Mouse (Mus musculus): ENCODE measurements around the gene Twnk. TPM values are rescaled to one million over a fixed set of nuclear protein-coding genes. Genes with fewer than 3 reads are reported as not detected.
"Not testable (repeated sequence)": the region's sequence is repeated elsewhere in the genome, so short reads cannot be mapped to it uniquely, and the experiment has no call there.

Twnk gene
- total RNA-seq, 2 experiments from 2014 or later = 26.2 to 29.5 TPM

DNA sequence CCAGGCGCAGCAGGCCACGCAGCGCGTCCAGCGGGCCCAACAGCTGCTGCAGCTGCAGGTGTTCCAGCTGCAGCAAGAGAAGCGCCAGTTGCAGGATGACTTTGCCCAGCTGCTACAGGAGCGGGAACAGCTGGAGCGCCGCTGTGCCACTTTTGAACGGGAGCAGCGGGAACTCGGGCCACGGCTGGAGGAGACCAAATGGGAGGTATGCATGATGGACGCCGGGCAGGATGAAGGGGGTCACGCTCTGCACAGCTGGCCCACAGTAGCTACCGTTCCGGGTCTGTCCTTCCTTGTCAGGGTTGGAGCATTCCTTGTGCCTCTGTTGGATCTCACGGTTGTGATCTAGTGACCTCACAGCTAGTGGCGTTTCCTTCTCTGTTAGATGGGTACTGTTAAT, 19.3 kb downstream of the Twnk start:
- peak; percentile 5 for DNase-seq

DNA sequence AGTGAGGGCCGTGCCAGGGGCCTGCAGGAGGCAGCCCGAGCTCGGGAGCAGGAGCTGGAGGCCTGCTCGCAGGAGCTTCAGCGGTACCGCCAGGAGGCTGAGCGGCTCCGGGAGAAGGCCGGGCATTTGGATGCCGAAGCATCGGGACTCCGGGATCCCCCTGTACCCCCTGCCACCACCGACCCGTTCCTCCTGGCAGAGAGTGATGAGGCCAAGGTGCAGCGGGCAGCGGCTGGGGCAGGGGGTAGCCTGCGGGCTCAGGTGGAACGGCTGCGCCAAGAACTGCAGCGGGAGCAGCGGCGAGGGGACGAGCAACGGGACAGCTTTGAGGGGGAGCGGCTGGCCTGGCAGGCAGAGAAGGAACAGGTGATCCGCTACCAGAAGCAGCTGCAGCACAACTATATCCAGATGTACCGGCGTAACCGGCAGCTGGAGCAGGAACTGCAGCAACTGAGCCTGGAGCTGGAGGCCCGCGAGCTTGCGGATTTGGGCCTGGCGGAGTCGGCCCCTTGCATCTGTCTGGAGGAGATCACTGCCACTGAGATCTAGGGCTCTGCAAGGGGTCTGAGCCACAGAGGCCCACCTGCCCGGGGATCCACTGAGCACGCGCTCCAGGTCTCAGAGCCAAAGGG, 20.6 kb downstream of the Twnk start:
- peak; percentile 3 for DNase-seq

DNA sequence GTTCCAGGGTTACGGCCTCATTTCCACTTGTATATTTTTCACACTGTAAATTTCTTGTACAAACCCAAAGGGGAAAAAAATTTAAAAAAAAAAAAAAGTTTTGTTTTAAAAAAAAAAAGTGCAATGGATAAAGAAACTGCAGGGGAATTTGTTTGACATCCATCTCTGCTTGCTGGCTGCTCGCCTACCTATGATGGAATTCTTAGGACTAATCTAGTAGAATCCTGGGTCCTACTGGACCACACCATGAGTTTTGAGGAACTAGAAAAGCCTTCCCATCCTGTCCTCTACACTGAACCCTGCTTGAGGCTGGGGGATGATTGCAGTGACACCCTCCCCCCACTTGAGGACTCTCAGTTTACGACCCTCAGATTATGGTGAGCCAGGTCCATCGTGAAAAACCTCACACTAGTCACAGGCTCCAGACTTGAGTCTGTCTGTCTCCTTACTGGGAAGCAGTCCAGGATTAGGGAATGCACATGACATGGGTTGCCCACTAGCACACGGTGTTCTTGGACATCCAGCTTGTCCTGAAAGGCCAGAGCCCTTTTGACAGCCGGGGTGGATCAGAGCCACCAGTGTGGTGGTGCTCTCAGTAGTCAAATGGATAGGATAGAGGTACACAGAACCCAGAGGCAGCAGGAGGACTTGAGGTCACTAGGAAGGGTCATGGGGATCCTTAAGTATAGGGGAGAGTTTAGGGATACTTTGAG, 21.7 kb downstream of the Twnk start:
- DNase-seq = peak; percentile 6

DNA sequence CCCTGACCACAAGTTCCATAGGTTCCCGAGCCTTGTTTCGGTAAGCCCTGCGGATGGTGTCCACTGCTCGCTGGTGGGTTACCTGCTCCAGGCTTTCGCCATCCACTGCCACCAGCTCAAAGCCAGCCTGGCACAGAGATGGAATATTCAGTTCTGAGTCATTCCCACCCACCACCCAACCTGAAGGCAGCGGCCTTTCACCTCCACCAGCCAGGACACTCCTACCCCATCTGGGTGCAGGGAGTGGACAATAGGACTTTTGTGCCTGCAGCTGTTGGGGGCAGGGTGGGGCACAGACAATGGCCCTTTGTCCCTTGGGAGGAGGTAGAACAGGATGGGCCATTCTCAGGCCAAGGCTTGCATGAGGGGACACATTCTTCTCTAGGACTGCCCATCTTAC, 22.4 kb downstream of the Twnk start:
- DNase-seq = no peak

DNA sequence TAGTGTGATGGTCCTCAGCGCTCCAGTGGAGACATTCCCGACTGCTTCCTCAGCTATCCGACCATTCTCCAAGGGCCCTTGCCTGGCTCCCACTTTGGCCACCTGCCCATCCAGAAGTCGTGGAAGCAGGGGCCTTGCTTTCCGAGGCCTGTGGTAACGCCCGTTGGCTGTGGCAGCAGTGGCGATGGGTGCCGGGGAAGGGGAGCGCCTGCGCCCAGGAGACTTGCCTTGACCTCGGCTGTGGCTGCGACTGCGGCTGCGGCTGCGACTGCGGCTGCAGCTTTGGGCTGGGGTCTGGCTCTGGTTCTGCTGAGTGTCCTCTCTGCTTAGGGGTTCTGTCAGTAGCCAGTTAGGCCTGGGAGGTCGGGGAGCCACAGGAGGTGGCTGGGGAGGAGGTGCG, 23.3 kb downstream of the Twnk start:
- no peak for DNase-seq

DNA sequence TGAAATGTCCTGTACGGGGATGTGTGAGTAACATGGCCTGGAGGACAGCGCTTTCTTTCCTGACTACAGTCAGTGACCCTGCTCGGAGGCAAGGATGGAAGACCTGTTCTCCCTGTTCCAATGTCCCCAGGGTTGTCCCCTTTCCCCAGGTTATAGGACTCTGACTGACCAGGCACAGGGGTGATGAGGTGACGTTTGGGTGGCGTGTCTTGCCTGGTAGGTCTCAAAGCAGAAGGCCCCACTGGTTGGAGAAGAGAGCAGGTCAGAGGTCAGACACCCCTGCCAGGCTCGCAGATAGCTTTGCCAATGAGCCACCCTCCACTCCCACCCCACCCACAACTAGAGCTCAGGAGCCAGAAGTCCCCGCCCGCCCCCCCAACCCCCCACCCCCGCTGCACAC, 24.1 kb downstream of the Twnk start:
- no peak for DNase-seq

DNA sequence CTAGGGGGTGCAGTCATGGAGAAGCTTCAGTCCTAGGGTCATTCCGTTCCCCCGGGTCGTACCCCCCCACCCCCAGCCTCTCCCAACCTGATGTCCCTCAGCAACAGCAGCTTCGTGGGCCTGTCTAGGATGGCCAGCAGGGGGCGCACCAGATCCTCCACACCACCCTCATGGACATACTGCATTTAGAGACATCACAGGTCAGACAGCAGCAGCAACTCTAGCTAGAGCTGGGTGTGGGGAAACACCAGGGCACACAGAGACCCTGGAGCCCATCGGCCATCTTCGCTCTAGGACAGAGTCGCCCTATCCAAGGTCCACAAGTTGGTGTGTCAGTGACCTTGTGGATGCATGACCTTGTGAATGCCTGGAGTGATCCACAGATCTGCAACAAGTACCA, 24.6 kb downstream of the Twnk start:
- DNase-seq = peak; percentile 80

DNA sequence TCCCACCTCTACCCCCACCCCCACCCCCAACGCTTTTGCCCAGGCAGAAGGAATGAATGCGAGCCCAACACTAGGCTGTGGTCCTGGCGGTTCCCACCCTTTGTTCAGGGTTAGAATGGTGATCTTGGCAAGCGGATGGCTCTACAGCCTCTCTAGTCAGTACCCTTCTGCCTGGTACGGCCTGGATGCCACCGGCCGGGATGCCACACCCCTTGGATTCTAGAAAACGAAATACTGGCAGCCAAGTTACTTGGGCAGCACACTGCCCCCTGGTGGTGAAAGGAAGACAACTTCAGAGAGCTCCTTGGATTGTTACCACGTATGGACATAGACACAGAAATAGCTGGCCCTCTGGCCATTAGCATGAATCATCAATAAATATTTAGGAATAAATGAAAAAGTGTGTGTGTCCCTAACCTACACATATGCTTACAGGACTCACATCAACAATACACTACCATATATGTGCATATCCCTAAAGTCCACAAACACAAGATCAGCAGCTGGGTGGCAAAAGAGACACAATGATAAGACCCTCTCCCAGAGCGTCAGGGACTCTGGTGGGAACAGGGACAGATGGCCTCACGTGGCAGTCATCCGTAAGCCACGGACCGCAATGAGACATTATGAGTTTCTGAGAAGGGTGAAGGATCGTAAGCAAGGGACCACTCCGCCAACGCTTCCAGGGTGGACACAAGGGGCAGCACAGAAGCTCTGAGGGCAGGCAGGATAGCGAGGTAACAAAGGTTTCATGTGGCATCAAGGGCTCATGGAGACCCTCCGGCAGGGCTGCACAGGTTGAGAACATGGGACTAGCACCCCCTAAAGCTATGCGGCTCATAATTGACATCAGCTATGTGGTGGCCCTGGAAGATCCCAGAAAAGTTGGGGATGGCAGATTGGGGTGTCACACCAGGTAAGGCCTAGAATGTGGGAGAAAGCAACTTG, 25.6 kb downstream of the Twnk start:
- DNase-seq = peak; percentile 89

DNA sequence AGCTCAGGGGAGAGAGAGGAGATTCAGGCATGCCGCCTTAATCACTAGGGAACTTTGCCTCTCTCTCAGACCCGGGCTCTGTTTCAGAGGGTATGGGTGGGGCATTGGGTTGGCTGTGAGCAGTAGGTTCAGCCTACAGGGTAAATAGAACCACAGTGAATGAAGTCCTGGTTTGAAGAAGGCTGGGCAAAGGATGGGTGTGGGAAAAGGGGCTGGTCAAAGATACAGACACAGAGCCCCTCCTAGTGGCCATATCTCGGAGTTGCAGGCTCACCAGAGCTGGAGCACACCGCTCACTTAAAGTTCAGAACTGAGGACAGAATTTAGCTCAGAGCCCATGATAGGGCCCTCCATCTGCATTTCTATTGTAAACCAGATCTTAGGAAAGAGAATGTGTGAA, 26.3 kb downstream of the Twnk start:
- peak; percentile 85 for DNase-seq

DNA sequence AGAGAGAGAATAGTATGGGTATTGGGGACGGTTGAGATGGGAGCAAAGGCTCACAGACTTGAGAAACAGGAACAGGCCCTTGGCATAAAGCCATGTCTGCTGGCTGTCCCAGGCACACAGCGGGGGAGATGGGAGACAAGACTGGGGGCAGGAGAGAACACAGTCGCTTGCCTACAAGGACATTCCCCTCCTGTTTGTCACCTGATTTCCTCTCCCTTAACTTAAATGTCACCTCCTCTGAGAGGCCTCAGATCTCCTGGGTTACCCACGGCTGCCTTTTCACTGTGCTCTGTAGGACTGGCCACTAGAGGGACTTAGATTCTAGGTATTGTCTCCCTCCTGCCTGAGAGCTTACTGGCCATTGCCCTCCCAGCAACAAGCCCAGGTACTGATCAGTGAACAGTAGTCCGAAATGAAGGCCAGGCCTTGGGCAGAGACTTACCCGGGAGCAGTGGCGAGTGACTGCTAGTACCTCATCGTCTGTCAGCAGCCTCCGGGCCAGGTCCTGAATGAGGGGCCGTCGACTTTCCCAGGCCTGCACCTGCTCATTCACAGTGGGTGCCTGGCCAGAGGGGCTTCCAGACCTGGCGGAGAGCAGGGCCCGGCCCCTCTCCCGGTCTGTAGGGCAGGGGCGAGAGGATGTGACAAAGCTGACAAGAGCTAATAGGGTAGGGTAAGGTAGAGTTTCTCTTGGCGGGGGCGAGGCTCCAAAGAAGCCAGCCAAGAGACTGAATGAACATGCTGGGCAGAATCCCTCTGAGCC, 27.3 kb downstream of the Twnk start:
- peak; percentile 49 for DNase-seq

DNA sequence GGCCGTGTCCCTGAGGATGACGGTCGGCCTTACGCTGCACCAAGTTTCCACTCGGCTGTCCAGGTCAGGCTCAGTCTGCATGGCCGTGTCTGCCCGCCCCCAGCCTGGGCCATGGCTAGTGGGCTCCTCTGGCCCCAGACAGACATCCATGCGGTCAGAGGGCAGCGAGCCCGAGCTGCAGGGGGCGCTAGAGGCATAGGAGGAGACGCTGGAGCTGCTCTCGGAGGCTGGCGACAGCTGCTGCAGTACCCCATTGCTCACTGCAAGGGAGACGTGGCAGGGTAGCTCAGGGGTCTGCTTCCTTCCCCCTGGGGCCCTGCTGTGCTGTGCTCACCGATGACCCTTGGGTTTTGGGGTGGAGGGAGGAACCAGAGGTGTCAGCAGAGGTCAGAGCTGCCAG, 31.4 kb downstream of the Twnk start:
- peak; percentile 85 for DNase-seq

DNA sequence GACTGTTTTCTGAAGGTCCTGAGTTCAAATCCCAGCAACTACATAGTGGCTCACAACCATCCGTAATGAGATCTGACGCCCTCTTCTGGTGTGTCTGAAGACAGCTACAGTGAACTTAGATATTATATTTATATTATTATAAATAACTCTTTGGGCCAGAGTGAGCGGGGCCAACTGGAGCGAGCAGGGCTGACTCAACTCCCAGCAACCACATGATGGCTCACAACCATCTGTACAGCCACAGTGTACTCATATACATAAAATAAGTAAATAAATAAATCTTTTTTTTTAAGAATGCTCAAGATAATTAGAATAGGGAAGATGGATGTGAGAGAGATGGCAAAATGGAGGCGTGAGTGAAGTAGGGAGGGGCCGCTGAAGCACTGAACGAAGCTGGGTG, 32.7 kb downstream of the Twnk start:
- not testable (repeated sequence) for DNase-seq

DNA sequence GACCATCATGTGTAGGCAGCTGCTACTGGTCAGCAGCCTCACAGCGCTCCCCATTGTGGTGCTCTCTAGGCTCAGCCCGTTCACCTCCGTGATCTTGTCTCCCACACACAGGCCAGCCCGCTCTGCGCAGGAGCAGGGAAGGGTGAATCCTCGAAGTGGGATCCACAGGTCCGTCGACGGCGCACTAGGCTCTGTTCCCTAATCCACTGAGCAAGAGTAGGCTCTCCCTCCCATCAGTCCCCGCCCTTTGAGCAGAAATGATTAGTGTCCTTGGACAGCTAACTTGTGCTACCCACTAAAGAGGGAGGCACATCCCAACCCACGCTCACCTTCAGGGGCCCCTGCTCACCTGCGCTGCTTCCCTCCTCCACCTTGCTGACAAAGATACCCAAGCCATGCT, 34.8 kb downstream of the Twnk start:
- DNase-seq = no peak

DNA sequence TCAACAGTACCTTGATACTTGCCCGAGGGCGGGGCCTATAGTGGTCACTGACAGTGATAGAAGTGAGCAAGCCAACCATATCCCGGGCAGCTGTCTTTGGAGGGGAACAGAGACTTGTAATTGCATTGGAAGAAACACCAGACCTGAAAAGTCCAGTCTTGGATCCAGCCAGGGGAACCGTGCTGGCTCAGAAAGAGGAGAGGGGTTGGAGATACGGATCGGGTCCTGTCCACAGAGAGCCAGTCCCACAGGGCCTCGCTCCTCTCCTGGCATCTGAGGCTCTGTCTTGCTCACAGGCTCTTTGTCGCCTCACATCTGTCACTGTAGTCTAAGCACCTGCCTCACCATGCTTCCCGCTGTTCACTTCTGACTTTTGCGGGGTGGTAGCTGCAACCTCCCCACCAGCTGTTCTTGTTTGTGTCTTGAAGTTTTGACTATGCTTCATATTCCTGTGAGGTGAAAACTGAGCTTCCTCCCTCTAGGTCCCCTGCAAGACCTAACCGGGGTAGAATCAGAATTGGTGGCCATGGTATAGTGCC, 39.0 kb downstream of the Twnk start:
- DNase-seq = no peak

DNA sequence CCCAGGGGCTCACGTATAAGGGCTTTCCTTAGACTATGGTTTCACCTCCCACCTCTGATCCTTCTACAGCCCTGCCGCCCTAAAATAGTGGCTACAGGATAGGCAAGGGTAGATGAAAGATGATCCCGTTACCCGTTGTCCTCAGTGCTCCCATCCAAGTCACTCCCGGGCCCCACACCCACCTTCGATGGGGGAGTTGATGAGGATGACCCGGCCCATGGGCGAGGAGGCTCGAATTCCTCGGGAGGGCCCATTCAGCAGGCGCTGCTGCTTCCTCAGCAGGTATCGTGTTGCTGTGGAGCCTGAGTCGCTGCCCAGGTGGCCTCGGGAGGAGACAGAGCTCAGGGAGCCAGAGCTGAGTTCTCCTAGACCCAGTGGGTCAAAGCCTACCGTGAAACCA, 39.8 kb downstream of the Twnk start:
- DNase-seq = no peak

DNA sequence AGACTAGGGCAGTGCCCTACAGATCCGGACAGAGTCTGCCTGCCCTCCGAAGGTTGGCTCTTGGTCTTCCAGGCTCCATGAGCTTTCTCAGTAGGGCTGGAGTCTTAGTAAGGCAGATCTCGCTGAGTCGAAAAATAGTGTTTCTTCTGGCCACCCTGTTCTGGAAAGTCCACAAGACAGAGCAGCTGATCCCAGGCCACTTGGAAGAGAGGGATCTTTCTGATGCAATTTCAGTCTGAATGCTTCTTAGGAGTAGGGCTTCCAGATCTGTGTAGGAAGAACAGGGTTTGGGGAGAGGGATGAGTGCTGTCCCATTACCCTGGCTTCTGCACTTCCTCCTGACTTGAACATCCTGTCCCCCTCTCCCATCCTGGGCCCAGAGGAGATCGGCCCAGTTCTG, 40.2 kb downstream of the Twnk start, which contains the start of gene Pdzd7:
Gene Pdzd7 (minus strand): TSS at position 67 of the 400 bp plus-strand sequence.
- DNase-seq = no peak

DNA sequence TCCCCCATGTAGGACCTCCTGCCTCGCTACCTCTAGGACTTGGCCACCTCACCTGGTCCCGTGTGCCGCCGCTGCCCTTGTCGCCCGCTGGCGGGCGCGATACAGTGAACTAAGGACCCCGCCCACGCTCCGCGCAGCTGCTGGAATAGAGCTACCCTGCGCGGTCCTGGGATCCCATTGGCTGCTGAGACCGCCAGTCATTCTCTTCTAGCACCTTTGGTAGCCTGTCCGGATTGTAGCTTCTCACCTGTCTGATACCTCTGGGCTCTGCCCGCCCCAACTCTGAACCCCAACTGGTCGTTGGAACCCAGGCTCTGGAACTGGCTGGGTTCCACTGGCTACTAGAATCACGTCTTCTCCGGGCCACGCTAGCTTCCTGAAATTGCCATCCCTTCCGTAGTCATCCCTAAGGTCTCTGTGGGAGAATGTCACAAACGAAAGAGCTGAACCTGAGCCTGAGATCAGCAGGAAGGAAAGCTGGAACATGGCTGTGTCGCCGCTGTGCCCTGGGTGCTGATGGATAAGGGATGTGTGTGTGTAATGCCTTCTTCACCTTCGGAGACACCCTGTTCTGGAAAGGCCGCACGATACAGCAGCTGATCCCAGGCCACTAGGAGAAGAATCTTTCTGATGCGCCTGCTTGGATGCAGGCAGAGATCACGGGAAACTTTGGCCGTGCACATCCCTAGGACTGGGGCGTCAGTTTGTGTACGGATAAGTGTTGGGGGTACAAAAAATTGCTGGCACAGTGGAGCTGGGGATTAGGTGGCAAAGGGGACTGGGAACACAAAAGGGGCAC, 41.3 kb downstream of the Twnk start:
- DNase-seq = peak; percentile 87

DNA sequence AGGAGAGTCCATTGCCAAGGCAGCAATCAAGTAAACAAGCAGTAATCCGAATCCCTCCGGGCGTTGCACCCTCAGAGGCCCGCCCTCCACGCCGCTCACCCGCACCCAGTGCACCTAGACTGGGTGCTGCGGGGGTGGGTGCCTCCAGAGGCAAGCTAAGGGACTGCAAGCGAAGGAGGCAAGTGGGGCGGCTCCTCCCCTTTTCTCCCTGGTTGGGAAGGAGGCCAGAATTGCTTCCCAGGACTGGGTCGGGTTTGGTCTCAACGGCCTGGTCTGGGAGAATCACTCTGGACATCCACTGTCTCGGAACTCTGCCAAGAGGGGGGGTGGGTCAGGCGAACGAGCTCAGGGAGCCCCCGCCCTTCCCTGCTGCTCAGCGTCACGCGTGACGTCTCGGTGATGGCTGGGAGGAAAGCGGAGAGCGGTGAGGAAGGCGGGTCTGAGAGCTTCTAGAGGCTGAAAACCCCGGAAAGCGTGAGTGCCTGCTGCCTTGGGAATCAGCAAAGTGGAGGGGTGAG, 42.0 kb downstream of the Twnk start, which contains the start of gene Sfxn3:
Gene Sfxn3 (plus strand): TSS at position 87 of the 518 bp plus-strand sequence.
- DNase-seq = peak; percentile 96

DNA sequence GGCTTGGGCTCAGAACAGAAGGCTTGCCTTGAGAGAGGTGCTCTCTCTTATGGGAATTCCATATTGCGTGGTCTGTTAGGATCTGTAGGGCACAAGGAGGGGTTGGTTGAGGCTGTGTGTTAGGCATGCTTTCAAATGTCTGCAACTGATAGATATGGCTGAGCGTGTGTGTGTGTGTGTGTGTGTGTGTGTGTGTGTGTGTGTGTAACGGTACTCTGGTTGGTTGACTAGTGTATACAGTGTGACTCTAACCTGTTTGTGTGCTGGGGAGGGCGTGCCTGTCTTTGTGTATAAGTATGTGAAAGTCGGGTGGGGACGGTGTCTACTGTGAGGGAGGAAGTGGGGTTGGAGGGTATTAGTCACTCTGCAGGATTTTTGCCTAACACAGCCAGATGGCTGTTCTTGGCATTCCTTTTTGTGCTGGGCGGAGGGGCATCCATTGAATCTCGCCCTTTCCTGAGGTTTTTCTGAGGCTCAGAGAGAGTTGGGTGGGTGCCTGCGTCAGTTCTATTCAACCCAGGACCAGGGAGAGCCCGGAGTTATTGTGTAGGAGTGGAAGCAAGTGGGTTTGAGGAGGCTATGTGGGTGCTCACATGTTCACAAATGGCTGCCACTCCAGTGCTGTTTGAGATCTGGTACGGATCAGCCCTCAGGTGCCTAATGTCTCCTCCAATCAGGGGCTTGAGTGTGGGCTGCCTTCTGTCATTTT, 42.6 kb downstream of the Twnk start:
- peak; percentile 62 for DNase-seq

Data from adrenal gland, postnatal 10 days (tissue).